Mouse (Mus musculus): ENCODE measurements around the gene Jade2. TPM values are rescaled to one million over a fixed set of nuclear protein-coding genes. Genes with fewer than 3 reads are reported as not detected.

The Jade2 gene
- polyA plus RNA-seq (2021; fragmentation: Nextera tagmentation), result 4.9 and 5.8 TPM in 2 replicates
- long read RNA-seq, experiment 1, partial matches to known transcripts, result 0 of 5 reads
- long read RNA-seq, experiment 1, other reads (novel, unspliced or antisense), result 5 of 5 reads
- long read RNA-seq, experiment 2, full-length matches to known transcripts, result 2 of 58 reads
- long read RNA-seq, experiment 2, partial matches to known transcripts, result 4 of 58 reads
- long read RNA-seq, experiment 2, other reads (novel, unspliced or antisense), result 52 of 58 reads

GRCm38 (mm10) chr11:51857081-51857671 is at the start of gene Jade2:
Gene Jade2, minus strand, starts transcription at chr11:51857653.

Other genes with a start within 250 kb of the Jade2 start
- 180 and 185 TPM in 2 replicates for gene Nhp2, start 237.9 kb downstream of the Jade2 start, polyA plus RNA-seq (2021; fragmentation: Nextera tagmentation)
- gene Rmnd5b, start 221.8 kb downstream of the Jade2 start, polyA plus RNA-seq (2021; fragmentation: Nextera tagmentation), result 86.5 and 91.5 TPM in 2 replicates
- gene N4bp3, start 206.8 kb downstream of the Jade2 start, polyA plus RNA-seq (2021; fragmentation: Nextera tagmentation), result 12.1 and 13.2 TPM in 2 replicates
- 0.33 and 0.43 TPM in 2 replicates for gene D930048N14Rik, start 206.7 kb downstream of the Jade2 start, polyA plus RNA-seq (2021; fragmentation: Nextera tagmentation)
- gene 0610009B22Rik, start 168.8 kb downstream of the Jade2 start, polyA plus RNA-seq (2021; fragmentation: Nextera tagmentation), result 112 and 128 TPM in 2 replicates
- 9.4 and 13.2 TPM in 2 replicates for gene Sec24a, start 94.0 kb downstream of the Jade2 start, polyA plus RNA-seq (2021; fragmentation: Nextera tagmentation)
- 206 and 240 TPM in 2 replicates for gene Sar1b, start 94.0 kb downstream of the Jade2 start, polyA plus RNA-seq (2021; fragmentation: Nextera tagmentation)
- gene Cdkn2aipnl, start 110.0 kb upstream of the Jade2 start, polyA plus RNA-seq (2021; fragmentation: Nextera tagmentation), result 28.8 and 31.6 TPM in 2 replicates
- 103 and 104 TPM in 2 replicates for gene Ube2b, start 143.1 kb upstream of the Jade2 start, polyA plus RNA-seq (2021; fragmentation: Nextera tagmentation)
- 10.1 and 13.2 TPM in 2 replicates for gene Cdkl3, start 146.6 kb upstream of the Jade2 start, polyA plus RNA-seq (2021; fragmentation: Nextera tagmentation)
- 15.3 and 16.1 TPM in 2 replicates for gene Ppp2ca, start 241.0 kb upstream of the Jade2 start, polyA plus RNA-seq (2021; fragmentation: Nextera tagmentation)

All from layer of hippocampus, adult 6 months (tissue).